Mouse (Mus musculus): Measurements from ENCODE around the gene Psmd14. TPM values are rescaled to one million over a fixed set of nuclear protein-coding genes. Genes with fewer than 3 reads are reported as not detected.

The Psmd14 gene
- total and polyA plus RNA-seq, 3 experiments, result 16.5 to 164 (median 162) TPM

DNA sequence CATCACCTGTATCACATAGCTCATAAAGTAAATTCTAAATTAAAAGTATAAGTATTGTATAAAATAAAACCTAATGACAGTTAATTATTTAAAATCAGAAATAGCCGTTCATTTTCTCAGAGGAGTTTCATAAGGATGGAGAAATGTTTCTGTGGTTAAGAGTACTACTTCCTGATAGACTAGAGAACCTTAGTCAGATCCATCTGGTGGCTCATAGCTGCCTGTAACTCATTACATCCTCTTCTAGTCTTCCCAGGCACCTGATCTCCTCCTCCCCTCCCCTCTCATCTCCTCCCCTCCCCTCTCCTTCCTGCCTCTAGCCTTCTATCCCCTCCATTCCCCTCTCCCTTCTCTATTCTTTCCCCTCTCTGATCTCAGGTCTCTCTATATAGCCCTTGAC, 29.9 kb upstream of the Psmd14 start:
- no peak for DNase-seq (ENCODE audit: low spot score)
- TF ChIP-seq GATA2 (IDR thresholded peaks at IDR 0.05; ENCODE audit: borderline replicate concordance, low read depth, low read length) (no peak), POLR2AphosphoS5 (IDR thresholded peaks at IDR 0.05; ENCODE audit: insufficient replicate concordance, low read depth, low read length) (no peak), CTCF (IDR thresholded peaks at IDR 0.05; ENCODE audit: low read depth, low read length) (no peak), GATA1 (IDR thresholded peaks at IDR 0.05; ENCODE audit: borderline replicate concordance, low read length) (no peak), TAL1 (conservative IDR thresholded peaks at IDR 0.05; ENCODE audit: low read depth, low read length) (no peak)
- H3K4me1 ChIP-seq (ENCODE audit: insufficient read depth, low read depth, low read length), result peaks cover under 1% of the 10 kb centered on the region; the same call in 1 of the 2 replicates
- no peaks in the 10 kb centered on the region for H3K9me3 ChIP-seq (replicated peaks)
- H3K36me3 ChIP-seq (replicated peaks), result no peaks in the 10 kb centered on the region
- H3K4me3 ChIP-seq (ENCODE audit: low read depth, low read length), result no peak overlapping the region
- H3K27me3 ChIP-seq (ENCODE audit: insufficient read depth, low read length), result peaks cover 10% of the 10 kb centered on the region
- no peak for ATAC-seq (ENCODE audit: extremely low read depth, insufficient number of reproducible peaks, low FRiP score, poor library complexity, severe bottlenecking)

DNA sequence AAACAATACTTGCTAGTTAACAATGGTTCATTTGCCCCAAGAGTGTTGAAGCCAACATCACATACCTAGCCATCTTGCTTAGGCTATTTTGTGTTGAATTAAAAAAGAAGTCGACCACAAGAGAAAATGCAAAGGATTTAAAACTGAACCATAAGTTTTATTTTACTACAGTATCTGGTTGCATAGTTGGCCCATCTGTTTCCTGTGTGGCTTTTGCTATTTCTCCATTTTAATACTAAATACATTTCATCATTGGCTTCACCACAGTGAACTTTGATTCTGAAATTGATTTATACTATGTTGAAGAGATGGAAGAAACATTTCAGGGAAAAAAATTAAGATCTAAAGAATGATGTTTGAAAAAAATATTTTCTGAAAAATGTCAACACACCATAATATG, 25.0 kb upstream of the Psmd14 start:
- Histone ChIP-seq H3K36me3 (replicated peaks) (no peaks in the 10 kb centered on the region), H3K4me3 (ENCODE audit: low read depth, low read length) (no peak overlapping the region), H3K4me1 (ENCODE audit: insufficient read depth, low read depth, low read length) (no peaks in the 10 kb centered on the region), H3K9me3 (replicated peaks) (no peaks in the 10 kb centered on the region), H3K27me3 (ENCODE audit: insufficient read depth, low read length) (peaks cover 8% of the 10 kb centered on the region)
- TF ChIP-seq POLR2AphosphoS5 (IDR thresholded peaks at IDR 0.05; ENCODE audit: insufficient replicate concordance, low read depth, low read length) (no peak), CTCF (IDR thresholded peaks at IDR 0.05; ENCODE audit: low read depth, low read length) (no peak), TAL1 (conservative IDR thresholded peaks at IDR 0.05; ENCODE audit: low read depth, low read length) (no peak), GATA1 (IDR thresholded peaks at IDR 0.05; ENCODE audit: borderline replicate concordance, low read length) (no peak), GATA2 (IDR thresholded peaks at IDR 0.05; ENCODE audit: borderline replicate concordance, low read depth, low read length) (no peak)
- no peak for DNase-seq (ENCODE audit: low spot score)
- ATAC-seq (ENCODE audit: extremely low read depth, insufficient number of reproducible peaks, low FRiP score, poor library complexity, severe bottlenecking), result no peak

DNA sequence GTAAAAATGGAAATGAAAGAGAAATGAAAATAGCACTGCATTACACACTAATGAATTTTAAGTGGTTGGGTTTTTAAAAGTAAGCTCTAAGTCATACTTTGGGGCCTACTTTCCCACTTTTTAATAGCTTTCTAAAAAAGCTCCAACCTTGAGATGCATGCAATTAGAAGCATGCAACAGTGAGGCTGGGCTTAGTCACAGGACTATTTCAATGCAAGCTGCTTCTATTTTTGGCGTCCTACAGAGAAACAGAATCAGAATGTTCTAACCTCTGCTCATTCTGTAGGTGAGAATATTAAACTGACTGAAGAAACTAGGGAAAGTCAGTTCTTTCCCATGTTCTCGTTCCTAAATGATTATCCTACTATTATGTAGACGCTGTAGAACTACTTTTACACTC, 22.4 kb upstream of the Psmd14 start:
- H3K36me3 ChIP-seq (replicated peaks), result no peaks in the 10 kb centered on the region
- ATAC-seq (ENCODE audit: extremely low read depth, insufficient number of reproducible peaks, low FRiP score, poor library complexity, severe bottlenecking) (no peak), DNase-seq (ENCODE audit: low spot score) (no peak)
- peaks cover 8% of the 10 kb centered on the region for H3K27me3 ChIP-seq (ENCODE audit: insufficient read depth, low read length)
- H3K4me1 ChIP-seq (ENCODE audit: insufficient read depth, low read depth, low read length), result no peaks in the 10 kb centered on the region
- H3K9me3 ChIP-seq (replicated peaks), result no peaks in the 10 kb centered on the region
- H3K4me3 ChIP-seq (ENCODE audit: low read depth, low read length), result no peak overlapping the region
- TF ChIP-seq POLR2AphosphoS5 (IDR thresholded peaks at IDR 0.05; ENCODE audit: insufficient replicate concordance, low read depth, low read length), result no peak
- TF ChIP-seq GATA1 (IDR thresholded peaks at IDR 0.05; ENCODE audit: borderline replicate concordance, low read length), result no peak
- TF ChIP-seq CTCF (IDR thresholded peaks at IDR 0.05; ENCODE audit: low read depth, low read length), result no peak
- TF ChIP-seq GATA2 (IDR thresholded peaks at IDR 0.05; ENCODE audit: borderline replicate concordance, low read depth, low read length), result no peak
- TF ChIP-seq TAL1 (conservative IDR thresholded peaks at IDR 0.05; ENCODE audit: low read depth, low read length), result no peak

DNA sequence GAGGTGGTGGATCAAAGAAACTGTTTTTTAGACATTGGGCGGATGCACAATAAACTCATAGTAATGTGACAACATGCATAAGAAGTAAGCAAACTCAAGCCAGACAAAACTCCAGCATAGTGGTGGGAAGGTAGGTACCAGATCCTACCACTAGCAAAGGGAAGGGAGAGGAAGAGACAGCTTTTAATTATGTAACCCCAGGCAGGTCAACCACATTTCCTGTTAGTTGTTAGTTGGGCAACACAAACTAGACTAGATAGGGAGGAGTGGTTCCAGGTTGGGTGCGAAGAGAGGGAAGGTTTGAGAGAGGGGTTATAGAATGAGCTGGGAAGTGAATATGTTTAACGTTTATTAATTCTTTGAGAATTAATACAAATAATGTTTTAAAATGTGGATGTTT, 1.9 kb upstream of the Psmd14 start:
- ATAC-seq (ENCODE audit: extremely low read depth, insufficient number of reproducible peaks, low FRiP score, poor library complexity, severe bottlenecking), result no peak

DNA sequence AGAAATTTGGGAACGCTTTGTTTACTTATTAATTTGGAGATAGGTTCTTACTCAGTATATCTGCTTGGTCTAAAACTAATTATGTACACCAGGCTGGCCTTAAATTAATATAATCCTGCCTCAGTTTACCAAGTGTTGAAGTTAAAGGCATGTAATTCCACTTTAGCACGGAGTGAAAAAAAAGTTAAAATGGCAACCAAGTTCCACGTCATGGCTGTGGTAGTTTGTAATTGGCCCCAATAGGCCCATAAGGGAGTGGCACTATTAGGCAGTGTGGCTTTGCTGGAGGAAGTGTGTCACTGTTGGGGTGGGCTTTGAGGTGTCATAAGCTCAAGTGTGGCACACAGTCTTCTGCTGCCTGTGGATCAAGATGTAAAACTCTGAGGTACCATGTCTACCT, 1.0 kb downstream of the Psmd14 start:
- H3K4me1 ChIP-seq (ENCODE audit: insufficient read depth, low read depth, low read length), result peaks cover 15% of the 10 kb centered on the region
- ATAC-seq (ENCODE audit: extremely low read depth, insufficient number of reproducible peaks, low FRiP score, poor library complexity, severe bottlenecking) (peak; percentile 48), DNase-seq (ENCODE audit: low spot score) (peak; percentile 21)
- H3K9me3 ChIP-seq (replicated peaks), result peaks cover 10% of the 10 kb centered on the region; the same call in 1 of the 2 replicates
- no peaks in the 10 kb centered on the region for H3K27me3 ChIP-seq (ENCODE audit: insufficient read depth, low read length)
- no peak for TF ChIP-seq TAL1 (conservative IDR thresholded peaks at IDR 0.05; ENCODE audit: low read depth, low read length)
- TF ChIP-seq GATA2 (IDR thresholded peaks at IDR 0.05; ENCODE audit: borderline replicate concordance, low read depth, low read length), result no peak
- TF ChIP-seq GATA1 (IDR thresholded peaks at IDR 0.05; ENCODE audit: borderline replicate concordance, low read length), result no peak
- no peak for TF ChIP-seq CTCF (IDR thresholded peaks at IDR 0.05; ENCODE audit: low read depth, low read length)
- no peak for TF ChIP-seq POLR2AphosphoS5 (IDR thresholded peaks at IDR 0.05; ENCODE audit: insufficient replicate concordance, low read depth, low read length)
- H3K4me3 ChIP-seq (ENCODE audit: low read depth, low read length), result peak overlapping the region; percentile 96
- peaks cover 25% of the 10 kb centered on the region for H3K36me3 ChIP-seq (replicated peaks)

More for the DNA sequence above, 1.9 kb upstream of the Psmd14 start:
- TF ChIP-seq POLR2AphosphoS5 (IDR thresholded peaks at IDR 0.05; ENCODE audit: insufficient replicate concordance, low read depth, low read length) (no peak), GATA1 (IDR thresholded peaks at IDR 0.05; ENCODE audit: borderline replicate concordance, low read length) (no peak), TAL1 (conservative IDR thresholded peaks at IDR 0.05; ENCODE audit: low read depth, low read length) (no peak), GATA2 (IDR thresholded peaks at IDR 0.05; ENCODE audit: borderline replicate concordance, low read depth, low read length) (no peak)
- Histone ChIP-seq H3K4me3 (ENCODE audit: low read depth, low read length) (no peak overlapping the region), H3K9me3 (replicated peaks) (peaks cover 10% of the 10 kb centered on the region; the same call in 1 of the 2 replicates), H3K36me3 (replicated peaks) (peaks cover 15% of the 10 kb centered on the region), H3K27me3 (ENCODE audit: insufficient read depth, low read length) (peaks cover 7% of the 10 kb centered on the region; the same call in 1 of the 2 replicates), H3K4me1 (ENCODE audit: insufficient read depth, low read depth, low read length) (peaks cover 15% of the 10 kb centered on the region)
- DNase-seq (ENCODE audit: low spot score), result no peak

DNA sequence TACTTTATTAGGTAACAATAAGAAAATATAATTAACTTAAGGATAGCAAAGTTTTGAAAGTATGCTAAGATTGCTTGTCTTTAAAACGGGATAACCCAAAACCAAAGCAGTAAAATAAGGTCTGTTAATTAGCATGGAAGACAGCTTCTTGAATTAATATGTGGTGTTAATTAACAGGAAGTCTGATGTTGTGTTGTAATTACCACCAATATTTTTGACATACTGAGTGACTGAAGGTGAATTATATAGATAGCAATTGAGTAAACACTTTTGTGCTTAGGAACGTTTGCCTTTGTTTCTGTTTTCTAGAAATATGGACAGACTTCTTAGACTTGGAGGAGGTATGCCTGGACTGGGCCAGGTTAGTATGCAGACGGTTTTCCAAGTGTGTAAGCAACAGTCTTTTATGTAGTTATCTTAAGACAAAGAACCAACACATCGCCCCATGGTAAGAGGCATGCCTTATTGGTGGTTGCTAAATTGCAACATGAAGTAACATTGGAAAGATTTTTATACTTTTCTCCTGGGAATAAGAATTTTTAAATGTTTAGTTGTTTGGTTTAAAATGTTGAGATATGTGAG, 11.0 kb downstream of the Psmd14 start:
- Histone ChIP-seq H3K4me1 (ENCODE audit: insufficient read depth, low read depth, low read length) (no peaks in the 10 kb centered on the region), H3K4me3 (ENCODE audit: low read depth, low read length) (no peak overlapping the region), H3K36me3 (replicated peaks) (peaks cover 27% of the 10 kb centered on the region), H3K27me3 (ENCODE audit: insufficient read depth, low read length) (no peaks in the 10 kb centered on the region), H3K9me3 (replicated peaks) (no peaks in the 10 kb centered on the region)
- DNase-seq (ENCODE audit: low spot score), result no peak
- TF ChIP-seq TAL1 (conservative IDR thresholded peaks at IDR 0.05; ENCODE audit: low read depth, low read length), result no peak
- TF ChIP-seq GATA1 (IDR thresholded peaks at IDR 0.05; ENCODE audit: borderline replicate concordance, low read length), result no peak
- no peak for TF ChIP-seq GATA2 (IDR thresholded peaks at IDR 0.05; ENCODE audit: borderline replicate concordance, low read depth, low read length)
- TF ChIP-seq POLR2AphosphoS5 (IDR thresholded peaks at IDR 0.05; ENCODE audit: insufficient replicate concordance, low read depth, low read length), result no peak
- no peak for ATAC-seq (ENCODE audit: extremely low read depth, insufficient number of reproducible peaks, low FRiP score, poor library complexity, severe bottlenecking)
